Mouse (Mus musculus): Measurements from ENCODE around the gene Glce.

DNA sequence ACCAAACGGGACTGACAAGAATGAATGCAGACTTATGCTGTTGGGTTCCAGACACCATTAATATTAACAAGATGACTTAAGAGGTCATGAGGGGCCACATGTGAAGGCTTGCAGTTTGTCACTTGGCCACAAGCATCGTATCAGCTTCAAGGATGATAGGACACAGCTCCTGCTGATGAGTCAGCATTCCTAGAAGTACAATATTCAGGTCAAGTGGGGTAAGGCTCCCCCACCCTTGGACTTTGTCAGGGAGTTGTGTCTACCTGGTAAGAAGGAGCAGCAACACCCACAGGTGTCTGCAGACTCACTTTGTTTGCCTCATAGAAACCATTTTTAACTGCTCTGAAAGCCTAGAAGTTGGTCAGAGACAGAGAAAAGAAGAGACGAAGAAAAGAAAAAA lies 49.8 kb upstream of the Glce start:
- TF ChIP-seq POLR2A (IDR thresholded peaks at IDR 0.05; ENCODE audit: borderline replicate concordance, control insufficient read depth, low read depth, low read length) (no peak), CTCF (IDR thresholded peaks at IDR 0.05; ENCODE audit: control insufficient read depth, insufficient read depth, low read length) (no peak)
